ENCODE assay signal across 8 mouse cellular contexts in the genomic region with DNA sequence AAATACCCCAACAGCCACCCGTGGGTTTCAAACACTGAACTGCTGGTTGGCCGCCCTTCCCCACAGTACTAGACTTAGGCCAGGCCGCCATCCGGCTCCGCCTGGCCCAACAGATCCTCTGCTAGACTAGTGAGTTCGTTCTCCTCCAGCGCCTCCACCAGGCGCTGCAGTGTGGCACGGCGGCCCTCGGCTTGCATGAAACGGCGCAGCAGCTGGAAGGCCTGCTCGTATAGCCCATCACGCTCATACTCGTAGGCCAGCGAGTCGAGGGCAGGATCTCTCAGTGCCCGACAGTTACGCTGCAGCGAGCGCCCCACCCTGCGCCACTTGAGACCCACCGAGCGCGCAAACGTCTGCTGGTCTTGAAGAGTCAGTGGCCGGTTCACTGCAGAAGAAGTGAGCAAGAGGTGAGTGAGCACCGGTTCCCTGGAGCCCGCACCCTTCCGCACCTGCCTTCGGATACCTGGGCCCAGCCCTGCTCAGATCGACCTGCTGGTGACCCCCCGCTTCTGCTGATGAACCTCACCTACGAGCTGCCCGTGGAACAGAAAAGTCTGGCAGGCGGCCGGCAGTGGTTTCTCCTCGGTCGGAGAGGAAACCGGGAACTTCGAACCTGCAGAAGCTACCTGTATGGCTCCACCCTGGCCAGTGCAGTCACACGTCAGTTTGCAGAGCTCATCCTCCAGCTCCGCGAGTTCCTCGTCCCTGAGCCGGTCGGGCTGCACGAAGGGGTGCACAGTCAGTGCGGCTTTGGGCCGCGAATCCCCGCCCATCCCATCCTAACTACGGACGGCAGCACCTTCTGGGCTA. TPM values are rescaled to one million over a fixed set of nuclear protein-coding genes. Genes with fewer than 3 reads are reported as not detected.
A peak's percentile ranks its signal among the peaks of the same experiment; 100 is the strongest.
DNase-seq lines count a peak whose midpoint lies in the region; ATAC-seq and TF ChIP-seq lines count a peak whose summit lies in the region.

No protein-coding gene starts in this region.

- peak overlapping the region; percentile 48 for H3K9ac ChIP-seq in heart, embryonic 15.5 days
- no peak overlapping the region for H3K9ac ChIP-seq in liver, embryonic 14.5 days (replicated peaks)
- H3K9ac ChIP-seq in neural tube, embryonic 14.5 days (replicated peaks; ENCODE audit: low read depth, low read length), result peak overlapping the region; percentile 32; the same call in 1 of the 2 replicates

- peak overlapping the region; percentile 47 for H3K4me3 ChIP-seq in layer of hippocampus, adult 2 months
- peak overlapping the region; percentile 51 for H3K4me3 ChIP-seq in heart, embryonic 15.5 days
- peak overlapping the region; percentile 14 to 20; a peak in 2 of 4 replicates for H3K4me3 ChIP-seq in liver, embryonic 14.5 days (ENCODE audit: insufficient read depth in 1 of 2, low read depth in 2 of 2, low read length in 2 of 2)
- peak overlapping the region; percentile 27 for H3K4me3 ChIP-seq in neural tube, embryonic 14.5 days (ENCODE audit: low read depth, low read length)

- no peak for DNase-seq in layer of hippocampus, adult 2 months (ENCODE audit: low spot score in 2 of 2)
- no peak for DNase-seq in layer of hippocampus, adult 9-10 months (ENCODE audit: low spot score)
- peak; percentile 46 for DNase-seq in cerebellum, adult 9-11 months
- no peak for DNase-seq in liver, embryonic 14.5 days (ENCODE audit: low read depth in 3 of 3, low spot score in 3 of 3)
- DNase-seq in layer of hippocampus, postnatal 25 days (ENCODE audit: extremely low spot score in 1 of 2, low spot score in 1 of 2), result no peak
- DNase-seq in layer of hippocampus, adult 9-11 months, result no peak

- no peak for ATAC-seq in heart, embryonic 15.5 days (replicated peaks; ENCODE audit: insufficient number of reproducible peaks, insufficient read depth, low FRiP score, low read depth)
- no peak for ATAC-seq in liver, embryonic 14.5 days (ENCODE audit: insufficient read depth)
- peak; percentile 50 for ATAC-seq in neural tube, embryonic 14.5 days (ENCODE audit: low read depth)

- peak overlapping the region; percentile 89 for H3K4me2 ChIP-seq in heart, embryonic 15.5 days
- H3K4me2 ChIP-seq in liver, embryonic 14.5 days (ENCODE audit: low read depth), result peak overlapping the region; percentile 62
- H3K4me2 ChIP-seq in neural tube, embryonic 14.5 days (ENCODE audit: low read depth, low read length), result peak overlapping the region; percentile 67

- H3K36me3 ChIP-seq in heart, embryonic 15.5 days, result no peaks in the 10 kb centered on the region
- H3K36me3 ChIP-seq in liver, embryonic 14.5 days (replicated peaks; ENCODE audit: control insufficient read depth, insufficient read depth, low read depth), result no peaks in the 10 kb centered on the region
- H3K36me3 ChIP-seq in neural tube, embryonic 14.5 days (ENCODE audit: control insufficient read depth, insufficient read depth, low read length), result no peaks in the 10 kb centered on the region

- TF ChIP-seq EP300 in liver, embryonic 14.5 days (IDR thresholded peaks at IDR 0.05; ENCODE audit: low read depth), result no peak

- peaks cover 34% of the 10 kb centered on the region for H3K4me1 ChIP-seq in heart, embryonic 15.5 days (replicated peaks)
- peaks cover 13 to 20% of the 10 kb centered on the region in 2 experiments for H3K4me1 ChIP-seq in liver, embryonic 14.5 days (replicated peaks; ENCODE audit: control insufficient read depth in 2 of 2, insufficient read depth in 2 of 2, low read length in 1 of 2)
- peaks cover 7% of the 10 kb centered on the region; the same call in 1 of the 2 replicates for H3K4me1 ChIP-seq in neural tube, embryonic 14.5 days (ENCODE audit: control insufficient read depth, insufficient read depth, low read length)

- 7% methylated on average over 55 of the region's 55 CpGs for WGBS in heart, embryonic 15.5 days
- 18% methylated on average over 55 of the region's 55 CpGs for WGBS in liver, embryonic 14.5 days (ENCODE audit: insufficient replicate concordance)
- WGBS in neural tube, embryonic 14.5 days, result 3% methylated on average over 55 of the region's 55 CpGs

- no peak overlapping the region for H3K27ac ChIP-seq in layer of hippocampus, adult 2 months
- H3K27ac ChIP-seq in heart, embryonic 15.5 days, result no peak overlapping the region
- no peak overlapping the region for H3K27ac ChIP-seq in liver, embryonic 14.5 days
- no peak overlapping the region for H3K27ac ChIP-seq in neural tube, embryonic 14.5 days (ENCODE audit: low read depth, low read length)

- TF ChIP-seq CTCF in layer of hippocampus, adult 2 months (conservative IDR thresholded peaks at IDR 0.05), result peak; percentile 28
- TF ChIP-seq CTCF in liver, embryonic 14.5 days (IDR thresholded peaks at IDR 0.05; ENCODE audit: low read depth), result peak; percentile 35; the same call in 1 of the 2 replicates

- H3K27me3 ChIP-seq in heart, embryonic 15.5 days, result peaks cover 47% of the 10 kb centered on the region
- peaks cover 16% of the 10 kb centered on the region for H3K27me3 ChIP-seq in liver, embryonic 14.5 days (ENCODE audit: control insufficient read depth, insufficient read depth, low read length)
- peaks cover 50% of the 10 kb centered on the region for H3K27me3 ChIP-seq in neural tube, embryonic 14.5 days (ENCODE audit: control insufficient read depth, insufficient read depth, low read length)

- no peaks in the 10 kb centered on the region for H3K9me3 ChIP-seq in heart, embryonic 15.5 days (replicated peaks)
- no peaks in the 10 kb centered on the region for H3K9me3 ChIP-seq in liver, embryonic 14.5 days (ENCODE audit: control insufficient read depth, low read length)
- H3K9me3 ChIP-seq in neural tube, embryonic 14.5 days (ENCODE audit: control insufficient read depth, low read length), result no peaks in the 10 kb centered on the region

RNA-seq across cellular contexts. Expression of a gene that starts 4.2 kb away (rescaled TPM):
- 1 to 10 TPM; 2.9 TPM for total RNA-seq in layer of hippocampus, adult 2 months (2021)
- 13.6 and 17.6 TPM in 2 replicates for polyA plus RNA-seq in heart, embryonic 15.5 days (2015; fragmentation: Nextera tagmentation; extraction: Ambion mirVana)
- polyA plus RNA-seq in liver, embryonic 14.5 days (2012; rRNA removed), result 1.6 and 1.7 TPM in 2 replicates
- polyA plus RNA-seq in liver, embryonic 14.5 days (2014; fragmentation: Nextera tagmentation; extraction: Ambion mirVana), result 2.3 and 3.1 TPM in 2 replicates
- 6.2 and 8.3 TPM in 2 replicates for polyA plus RNA-seq in neural tube, embryonic 14.5 days (2014; fragmentation: Nextera tagmentation; extraction: Ambion mirVana)
- 1 to 10 TPM; 4.0 to 4.4 TPM for total RNA-seq in layer of hippocampus, postnatal 25 days (2021)

RNA-seq across cellular contexts. Expression of a gene that starts 5.3 kb away (rescaled TPM):
- total RNA-seq in layer of hippocampus, adult 2 months (2021), result 1 to 10 TPM; 7.0 to 7.6 TPM
- 17.9 and 24.0 TPM in 2 replicates for polyA plus RNA-seq in heart, embryonic 15.5 days (2015; fragmentation: Nextera tagmentation; extraction: Ambion mirVana)
- 5.5 and 6.0 TPM in 2 replicates for polyA plus RNA-seq in liver, embryonic 14.5 days (2012; rRNA removed)
- 11.5 and 15.8 TPM in 2 replicates for polyA plus RNA-seq in liver, embryonic 14.5 days (2014; fragmentation: Nextera tagmentation; extraction: Ambion mirVana)
- 13.1 and 18.8 TPM in 2 replicates for polyA plus RNA-seq in neural tube, embryonic 14.5 days (2014; fragmentation: Nextera tagmentation; extraction: Ambion mirVana)
- 10 to 100 TPM in 1 of 2 experiments, 1 to 10 TPM in 1; 4.6 to 10.9 TPM for total RNA-seq in layer of hippocampus, postnatal 25 days (2021)

RNA-seq across cellular contexts. Expression of a gene that starts 5.3 kb away (rescaled TPM):
- total RNA-seq in layer of hippocampus, adult 2 months (2021), result 1 to 10 TPM in 1 of 2 experiments, under 1 TPM in 1; 0.91 to 1.9 TPM
- 3.1 and 4.5 TPM in 2 replicates for polyA plus RNA-seq in heart, embryonic 15.5 days (2015; fragmentation: Nextera tagmentation; extraction: Ambion mirVana)
- polyA plus RNA-seq in liver, embryonic 14.5 days (2012; rRNA removed), result 1.0 and 1.3 TPM in 2 replicates
- polyA plus RNA-seq in liver, embryonic 14.5 days (2014; fragmentation: Nextera tagmentation; extraction: Ambion mirVana), result 0.75 and 0.83 TPM in 2 replicates
- 0.96 and 1.8 TPM in 2 replicates for polyA plus RNA-seq in neural tube, embryonic 14.5 days (2014; fragmentation: Nextera tagmentation; extraction: Ambion mirVana)
- under 1 TPM; 0.69 to 0.94 TPM for total RNA-seq in layer of hippocampus, postnatal 25 days (2021)

RNA-seq across cellular contexts. Expression of a gene that starts 10.5 kb away (rescaled TPM):
- 1 to 10 TPM; 7.2 to 9.5 TPM for total RNA-seq in layer of hippocampus, adult 2 months (2021)
- 0.13 and 0.30 TPM in 2 replicates for polyA plus RNA-seq in heart, embryonic 15.5 days (2015; fragmentation: Nextera tagmentation; extraction: Ambion mirVana)
- polyA plus RNA-seq in liver, embryonic 14.5 days (2012; rRNA removed), result 0.03 TPM in 1 of 2 replicates, not detected in the other
- 0.08 TPM in 1 of 2 replicates, not detected in the other for polyA plus RNA-seq in liver, embryonic 14.5 days (2014; fragmentation: Nextera tagmentation; extraction: Ambion mirVana)
- polyA plus RNA-seq in neural tube, embryonic 14.5 days (2014; fragmentation: Nextera tagmentation; extraction: Ambion mirVana), result 0.66 and 0.71 TPM in 2 replicates
- 1 to 10 TPM; 4.1 to 5.0 TPM for total RNA-seq in layer of hippocampus, postnatal 25 days (2021)

RNA-seq across cellular contexts. Expression of a gene that starts 16.8 kb away (rescaled TPM):
- 1 to 10 TPM; 7.4 to 7.8 TPM for total RNA-seq in layer of hippocampus, adult 2 months (2021)
- polyA plus RNA-seq in heart, embryonic 15.5 days (2015; fragmentation: Nextera tagmentation; extraction: Ambion mirVana), result 3.8 and 4.7 TPM in 2 replicates
- polyA plus RNA-seq in liver, embryonic 14.5 days (2012; rRNA removed), result 0.02 and 0.03 TPM in 2 replicates
- polyA plus RNA-seq in liver, embryonic 14.5 days (2014; fragmentation: Nextera tagmentation; extraction: Ambion mirVana), result not detected in 2 replicates
- 5.5 and 5.9 TPM in 2 replicates for polyA plus RNA-seq in neural tube, embryonic 14.5 days (2014; fragmentation: Nextera tagmentation; extraction: Ambion mirVana)
- total RNA-seq in layer of hippocampus, postnatal 25 days (2021), result 1 to 10 TPM; 6.8 to 7.8 TPM
